Mouse (Mus musculus): ENCODE measurements around the gene Slc29a3.
A peak's percentile ranks its signal among the peaks of the same experiment; 100 is the strongest.
"Not testable (repeated sequence)": the region's sequence is repeated elsewhere in the genome, so short reads cannot be mapped to it uniquely, and the experiment has no call there.

The Slc29a3 gene

GRCm38 (mm10) chr10:60727301-60727700 lies 25.3 kb downstream of the Slc29a3 start:
- no peak for DNase-seq (ENCODE audit: low spot score in 2 of 2)

GRCm38 (mm10) chr10:60726896-60727295 lies 25.7 kb downstream of the Slc29a3 start:
- DNase-seq (ENCODE audit: low spot score in 2 of 2): no peak

- no peak for DNase-seq (ENCODE audit: low spot score in 2 of 2)
These were observed 28.1 kb downstream of the Slc29a3 start for GRCm38 (mm10) chr10:60724496-60724895.

- no peak for DNase-seq (ENCODE audit: low spot score in 2 of 2)
These were observed 29.2 kb downstream of the Slc29a3 start for GRCm38 (mm10) chr10:60723345-60723744.

- DNase-seq (ENCODE audit: low spot score in 2 of 2): no peak
These were observed 31.0 kb downstream of the Slc29a3 start for GRCm38 (mm10) chr10:60721640-60722039.

GRCm38 (mm10) chr10:60720461-60720860 lies 32.1 kb downstream of the Slc29a3 start:
- no peak for DNase-seq (ENCODE audit: low spot score in 2 of 2)

- DNase-seq (ENCODE audit: low spot score in 2 of 2): no peak
These were observed 34.1 kb downstream of the Slc29a3 start for GRCm38 (mm10) chr10:60718491-60718890.

- no peak for DNase-seq (ENCODE audit: low spot score in 2 of 2)
These were observed 36.1 kb downstream of the Slc29a3 start for GRCm38 (mm10) chr10:60716449-60716848.

GRCm38 (mm10) chr10:60712299-60712698 lies 40.3 kb downstream of the Slc29a3 start:
- DNase-seq (ENCODE audit: low spot score in 2 of 2): not testable (repeated sequence)

- no peak for DNase-seq (ENCODE audit: low spot score in 2 of 2)
These were observed 43.8 kb downstream of the Slc29a3 start for GRCm38 (mm10) chr10:60708837-60709236.

GRCm38 (mm10) chr10:60706268-60706667 lies 46.3 kb downstream of the Slc29a3 start:
- DNase-seq (ENCODE audit: low spot score in 2 of 2): no peak

- no peak for DNase-seq (ENCODE audit: low spot score in 2 of 2)
These were observed 47.5 kb downstream of the Slc29a3 start for GRCm38 (mm10) chr10:60705134-60705533.

GRCm38 (mm10) chr10:60697775-60698174 lies 54.8 kb downstream of the Slc29a3 start:
- no peak for DNase-seq (ENCODE audit: low spot score in 2 of 2)

GRCm38 (mm10) chr10:60696975-60697374 lies 55.6 kb downstream of the Slc29a3 start:
- DNase-seq (ENCODE audit: low spot score in 2 of 2): peak; percentile 38 to 63

- DNase-seq (ENCODE audit: low spot score in 2 of 2): no peak
These were observed 56.2 kb downstream of the Slc29a3 start, which contains the start of gene Cdh23 for GRCm38 (mm10) chr10:60696390-60696789. TSS of gene Cdh23 (minus strand) at chr10:60696490.

GRCm38 (mm10) chr10:60691671-60692390 lies 60.8 kb downstream of the Slc29a3 start:
- DNase-seq (ENCODE audit: low spot score in 2 of 2): peak; percentile 48 to 52

- DNase-seq (ENCODE audit: low spot score in 2 of 2): no peak
These were observed 61.6 kb downstream of the Slc29a3 start for GRCm38 (mm10) chr10:60690960-60691359.

- no peak for DNase-seq (ENCODE audit: low spot score in 2 of 2)
These were observed 63.2 kb downstream of the Slc29a3 start for GRCm38 (mm10) chr10:60689396-60689795.

GRCm38 (mm10) chr10:60687011-60687776 lies 65.4 kb downstream of the Slc29a3 start:
- DNase-seq (ENCODE audit: low spot score in 2 of 2): peak; percentile 63 to 72

GRCm38 (mm10) chr10:60686641-60686975 lies 66.0 kb downstream of the Slc29a3 start:
- no peak for DNase-seq (ENCODE audit: low spot score in 2 of 2)

GRCm38 (mm10) chr10:60685764-60686640 lies 66.6 kb downstream of the Slc29a3 start:
- peak; percentile 24 to 36 for DNase-seq (ENCODE audit: low spot score in 2 of 2)

- no peak for DNase-seq (ENCODE audit: low spot score in 2 of 2)
These were observed 73.7 kb downstream of the Slc29a3 start for GRCm38 (mm10) chr10:60678926-60679325.
